Mouse (Mus musculus) heart, embryonic 13.5 days (tissue): ENCODE data around the gene Spon2. TPM values are rescaled to one million over a fixed set of nuclear protein-coding genes. Genes with fewer than 3 reads are reported as not detected.

Source experiments
- ATAC-seq: fragments of 200-750 bp; cut with Nextera tagmentation; 2 replicates; pipeline ENCODE4 v1.8.0; 2017; ENCODE audit warnings: moderate TSS enrichment; ENCODE audit not compliant: insufficient number of reproducible peaks, low FRiP score, low TSS enrichment; ENCODE audit errors: extremely low read depth
- H3K27ac ChIP-seq: fragments of 300-500 bp; sonication (generic); replicated peaks from 2 replicates; pipeline ENCODE4 v1.5.1; 2015; ENCODE audit warnings: moderate library complexity, mild to moderate bottlenecking, inconsistent platforms
- H3K27me3 ChIP-seq: fragments of 300-500 bp; sonication (generic); replicated peaks from 2 replicates; pipeline ENCODE4 v1.6.1; 2015; ENCODE audit warnings: mild to moderate bottlenecking, inconsistent platforms
- H3K36me3 ChIP-seq: fragments of 300-500 bp; sonication (generic); 2 replicates; pipeline ENCODE4 v1.6.1; 2015; ENCODE audit warnings: mild to moderate bottlenecking, inconsistent platforms
- H3K4me1 ChIP-seq: fragments of 300-500 bp; sonication (generic); 2 replicates; pipeline ENCODE4 v1.6.1; 2015; ENCODE audit warnings: inconsistent platforms
- H3K4me2 ChIP-seq: fragments of 300-500 bp; sonication (generic); 2 replicates; pipeline ENCODE4 v1.6.1; 2015; ENCODE audit warnings: inconsistent platforms, mild to moderate bottlenecking, moderate library complexity
- H3K4me3 ChIP-seq: fragments of 300-500 bp; sonication (generic); 2 replicates; pipeline ENCODE4 v1.5.1; 2015; ENCODE audit warnings: moderate library complexity, mild to moderate bottlenecking, inconsistent platforms
- H3K9ac ChIP-seq: fragments of 300-500 bp; sonication (generic); 2 replicates; pipeline ENCODE4 v1.6.1; 2015; ENCODE audit warnings: inconsistent platforms, mild to moderate bottlenecking, moderate library complexity
- H3K9me3 ChIP-seq: fragments of 300-500 bp; sonication (generic); 2 replicates; pipeline ENCODE4 v1.6.1; 2016; ENCODE audit warnings: inconsistent platforms
- WGBS: fragments of 180-500 bp; shearing (Covaris S2); methylation state at CpG from one replicate; pipeline ENCODE4 v1.1.7; 2015; ENCODE audit warnings: mixed read lengths; 5-methylcytosine and 5-hydroxymethylcytosine counted together
- polyA plus RNA-seq: library from polyadenylated mRNA; unstranded; fragments of >200 nt; fragmentation: Nextera tagmentation; extraction: Ambion mirVana; gene quantifications from 2 replicates; pipeline ENCODE4 v1.2.1, GENCODE M21; 2015

Gene Spon2
- polyA plus RNA-seq, 1 experiment from 2014 or later, result 89.8 TPM

DNA sequence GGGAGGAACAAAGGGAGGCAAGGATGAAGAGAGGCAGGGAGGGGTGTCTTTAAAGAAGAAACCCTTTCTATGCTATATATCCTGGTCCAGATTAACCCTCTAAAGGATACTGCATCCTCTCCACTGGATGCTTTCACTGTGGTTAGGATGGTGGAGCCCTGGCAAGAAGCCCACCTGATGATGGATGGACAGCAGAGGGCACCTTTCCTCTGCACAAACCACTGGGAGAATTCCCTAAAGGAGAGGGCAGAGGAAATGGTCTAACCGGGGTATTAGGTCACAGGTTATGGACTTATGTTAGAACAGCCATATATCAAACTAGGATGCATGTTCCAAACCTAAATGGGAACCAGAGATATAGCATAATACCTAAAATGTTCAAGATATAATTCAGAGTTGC is 18.2 kb downstream of the Spon2 start:
- Histone ChIP-seq H3K36me3 (no peaks in the 10 kb centered on the region), H3K27me3 (no peaks in the 10 kb centered on the region), H3K27ac (no peak overlapping the region), H3K4me1 (peaks cover 13% of the 10 kb centered on the region; the same call in 1 of the 2 replicates), H3K9me3 (no peaks in the 10 kb centered on the region), H3K4me2 (no peak overlapping the region), H3K9ac (no peak overlapping the region), H3K4me3 (no peak overlapping the region)
- no peak for ATAC-seq
- 41% methylated on average over 1 of the region's 1 CpGs for WGBS

GRCm38 (mm10) chr5:33195246-33195852 is 22.9 kb downstream of the Spon2 start:
- no peaks in the 10 kb centered on the region for H3K27me3 ChIP-seq
- H3K9me3 ChIP-seq, result no peaks in the 10 kb centered on the region
- peaks cover 18% of the 10 kb centered on the region for H3K4me1 ChIP-seq
- H3K9ac ChIP-seq, result no peak overlapping the region
- WGBS, result 62% methylated on average over 9 of the region's 9 CpGs
- no peak for ATAC-seq
- no peak overlapping the region for H3K4me2 ChIP-seq
- H3K27ac ChIP-seq, result no peak overlapping the region
- no peak overlapping the region for H3K4me3 ChIP-seq
- H3K36me3 ChIP-seq, result no peaks in the 10 kb centered on the region

DNA sequence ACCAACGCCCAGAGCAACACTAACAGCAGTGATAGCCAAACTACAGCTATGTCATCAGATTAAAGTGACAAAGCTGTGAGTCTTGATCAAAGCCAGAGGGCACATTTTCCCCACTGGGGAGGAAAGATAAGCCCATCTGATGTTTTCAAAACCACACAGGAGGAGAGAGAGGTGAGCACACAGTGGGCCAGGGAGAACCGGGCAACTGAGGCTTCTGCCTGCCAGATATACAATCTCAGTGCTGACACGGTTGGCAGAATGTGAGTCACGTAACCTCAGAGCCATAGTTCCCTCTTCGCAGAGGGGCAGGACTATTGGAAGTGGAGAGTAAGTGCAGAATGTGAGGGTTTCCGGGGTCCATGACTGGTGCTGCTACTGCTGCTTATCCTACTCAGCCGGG is 24.7 kb downstream of the Spon2 start:
- peak overlapping the region; percentile 27 for H3K4me2 ChIP-seq

More for the DNA sequence above, 24.7 kb downstream of the Spon2 start:
- no peak for ATAC-seq
- Histone ChIP-seq H3K27me3 (no peaks in the 10 kb centered on the region), H3K27ac (no peak overlapping the region), H3K4me3 (no peak overlapping the region), H3K36me3 (no peaks in the 10 kb centered on the region), H3K9me3 (no peaks in the 10 kb centered on the region), H3K9ac (peak overlapping the region; percentile 34), H3K4me1 (peaks cover 18% of the 10 kb centered on the region)
- 2% methylated on average over 7 of the region's 7 CpGs for WGBS

Other genes with a start within 250 kb of the Spon2 start
- gene Ywhah, start 199.6 kb downstream of the Spon2 start, polyA plus RNA-seq, result 406 and 460 TPM in 2 replicates
- gene Slc5a1, start 114.2 kb downstream of the Spon2 start, polyA plus RNA-seq, result not detected in 2 replicates
- gene Ctbp1, start 56.5 kb upstream of the Spon2 start, polyA plus RNA-seq, result 206 and 234 TPM in 2 replicates
- gene Maea, start 117.1 kb upstream of the Spon2 start, polyA plus RNA-seq, result 121 and 135 TPM in 2 replicates
- 3.9 and 4.0 TPM in 2 replicates for gene Uvssa, start 160.1 kb upstream of the Spon2 start, polyA plus RNA-seq
- not detected in 2 replicates for gene Nkx1-1, start 215.5 kb upstream of the Spon2 start, polyA plus RNA-seq